In genomic region chr3:103140095-103140838, GRCm38 (mm10) we compare ENCODE assay signal across 8 mouse cellular contexts. TPM values are rescaled to one million over a fixed set of nuclear protein-coding genes. Genes with fewer than 3 reads are reported as not detected.
A peak's percentile ranks its signal among the peaks of the same experiment; 100 is the strongest.
DNase-seq lines count a peak whose midpoint lies in the region; ATAC-seq and TF ChIP-seq lines count a peak whose summit lies in the region.
"Not testable (repeated sequence)": the region's sequence is repeated elsewhere in the genome, so short reads cannot be mapped to it uniquely, and the experiment has no call there.

No protein-coding gene starts in this region.

- not testable (repeated sequence) for H3K27me3 ChIP-seq in lung, embryonic 14.5 days (ENCODE audit: insufficient read depth, low read length)

- not testable (repeated sequence) for H3K36me3 ChIP-seq in lung, embryonic 14.5 days (ENCODE audit: insufficient read depth)

- H3K9me3 ChIP-seq in lung, embryonic 14.5 days (ENCODE audit: low read depth, low read length): not testable (repeated sequence)

- ATAC-seq in lung, embryonic 14.5 days (ENCODE audit: insufficient read depth): not testable (repeated sequence)
- 0 out of 2 replicates have a peak, but pooled peaks have one; percentile 16 for ATAC-seq in neutrophil, adult 5-6 weeks (ENCODE audit: extremely low read depth, insufficient number of reproducible peaks, low FRiP score, poor library complexity, severe bottlenecking)

- TF ChIP-seq CTCF in layer of hippocampus, adult 2 months (conservative IDR thresholded peaks at IDR 0.05); lung, embryonic 14.5 days (IDR thresholded peaks at IDR 0.05; ENCODE audit: low read depth): not testable (repeated sequence)

- peak overlapping the region; percentile 33; the same call in 1 of the 2 replicates for H3K27ac ChIP-seq in layer of hippocampus, adult 2 months
- not testable (repeated sequence) for H3K27ac ChIP-seq in lung, embryonic 14.5 days (ENCODE audit: low read depth)

- not testable (repeated sequence) for H3K4me3 ChIP-seq in layer of hippocampus, adult 2 months; lung, embryonic 14.5 days (ENCODE audit: low read depth, low read length)

- WGBS in lung, embryonic 14.5 days: 60% methylated on average over 11 of the region's 11 CpGs

- H3K4me1 ChIP-seq in lung, embryonic 14.5 days (ENCODE audit: insufficient read depth): not testable (repeated sequence)

- DNase-seq in ES-CJ7 (ENCODE audit: low read depth, low spot score): peak; percentile 23
- DNase-seq in c-Kit-positive CD71-positive TER-119-positive erythroid progenitor cells, embryonic 14.5 days (ENCODE audit: low spot score): peak; percentile 62
- DNase-seq in heart, adult 11 months: peak; percentile 97
- peak; percentile 50 for DNase-seq in heart, postnatal 4 days
- not testable (repeated sequence) for DNase-seq in layer of hippocampus, adult 2 months (ENCODE audit: low spot score in 2 of 2)
- peak; percentile 19 for DNase-seq in lung, embryonic 14.5 days
- peak; percentile 34 for DNase-seq in thymus, postnatal 0 days (ENCODE audit: low spot score)

- not testable (repeated sequence) for H3K9ac ChIP-seq in lung, embryonic 14.5 days

- H3K4me2 ChIP-seq in lung, embryonic 14.5 days: peak overlapping the region; percentile 21; the same call in 1 of the 2 replicates

RNA-seq across cellular contexts. Expression of gene Bcas2, which starts 31.2 kb away (rescaled TPM):
- 10 to 100 TPM; 62.0 to 67.9 TPM for total RNA-seq in heart, postnatal 4 days (2021)
- total RNA-seq in layer of hippocampus, adult 2 months (2021): 10 to 100 TPM; 63.8 to 69.1 TPM
- polyA plus RNA-seq in lung, embryonic 14.5 days (2014; fragmentation: Nextera tagmentation; extraction: Ambion mirVana): 190 and 192 TPM in 2 replicates
- total RNA-seq in neutrophil, adult 5-6 weeks (2017): 75.9 and 94.6 TPM in 2 replicates
- polyA plus RNA-seq in thymus, postnatal 0 days (2015; fragmentation: Nextera tagmentation; extraction: Ambion mirVana): 168 and 172 TPM in 2 replicates

RNA-seq across cellular contexts. Expression of gene Dennd2c, which starts 37.9 kb away (rescaled TPM):
- total RNA-seq in heart, postnatal 4 days (2021): 1 to 10 TPM; 3.6 to 4.3 TPM
- total RNA-seq in layer of hippocampus, adult 2 months (2021): under 1 TPM; 0.28 to 0.54 TPM
- 5.2 and 5.8 TPM in 2 replicates for polyA plus RNA-seq in lung, embryonic 14.5 days (2014; fragmentation: Nextera tagmentation; extraction: Ambion mirVana)
- total RNA-seq in neutrophil, adult 5-6 weeks (2017): 0.61 and 0.81 TPM in 2 replicates
- polyA plus RNA-seq in thymus, postnatal 0 days (2015; fragmentation: Nextera tagmentation; extraction: Ambion mirVana): 7.4 and 7.8 TPM in 2 replicates
